ENCODE assay signal across 18 mouse cellular contexts in the genomic region with DNA sequence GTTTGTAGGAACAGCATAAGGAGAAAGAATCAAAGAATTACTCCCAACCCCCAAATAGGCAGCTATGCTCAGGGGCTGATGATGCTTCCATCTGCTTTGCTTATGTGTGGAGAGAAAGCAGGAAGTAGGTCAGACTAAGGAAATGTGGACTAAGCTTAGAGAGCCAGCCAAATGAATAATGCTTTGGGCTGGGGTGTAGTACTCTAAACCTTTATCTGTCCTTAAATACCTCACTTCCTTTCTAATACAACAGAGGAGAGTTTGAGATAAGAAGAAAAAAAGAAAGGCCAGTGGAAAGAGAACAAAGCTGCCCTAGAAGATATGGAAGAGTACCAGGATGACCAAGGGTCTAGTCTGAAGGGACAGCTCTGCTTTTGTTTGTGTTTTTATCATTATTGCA.
DNase-seq lines count a peak whose midpoint lies in the region; ATAC-seq and TF ChIP-seq lines count a peak whose summit lies in the region.
"Had no signal": no experiment of that assay in that cellular context is flagged by ENCODE, and none has a peak within 500 bp of the region (broad histone marks: within the 10 kb centered on the region; RNA-seq: fewer than 3 reads in every experiment).

No protein-coding gene starts in this region.

- no peaks in the 10 kb centered on the region for H3K4me1 ChIP-seq in lung, postnatal 0 days (ENCODE audit: insufficient read depth, low read depth, low read length)
- H3K4me1 ChIP-seq in heart, embryonic 16.5 days (ENCODE audit: control insufficient read depth, insufficient read depth, low read length): peaks cover 2% of the 10 kb centered on the region; the same call in 1 of the 2 replicates
- H3K4me1 ChIP-seq in megakaryocyte, embryonic 14.5 days: peaks cover 47% of the 10 kb centered on the region
- H3K4me1 ChIP-seq: forebrain, embryonic 13.5 days; hindbrain, embryonic 12.5 days; intestine, embryonic 15.5 days; neural tube, embryonic 12.5 days had no signal

- H3K27me3 ChIP-seq in lung, postnatal 0 days (replicated peaks; ENCODE audit: insufficient read depth, low read length): no peaks in the 10 kb centered on the region
- H3K27me3 ChIP-seq in heart, embryonic 16.5 days (ENCODE audit: control insufficient read depth, insufficient read depth, low read length): no peaks in the 10 kb centered on the region
- H3K27me3 ChIP-seq in megakaryocyte, embryonic 14.5 days (replicated peaks): no peaks in the 10 kb centered on the region
- H3K27me3 ChIP-seq: forebrain, embryonic 13.5 days; hindbrain, embryonic 12.5 days; intestine, embryonic 15.5 days; neural tube, embryonic 12.5 days had no signal

- no peak overlapping the region for H3K27ac ChIP-seq in lung, postnatal 0 days (ENCODE audit: low read length)
- peak overlapping the region; percentile 43 for H3K27ac ChIP-seq in heart, embryonic 16.5 days (ENCODE audit: low read length)
- H3K27ac ChIP-seq: forebrain, embryonic 13.5 days; hindbrain, embryonic 12.5 days; intestine, embryonic 15.5 days; neural tube, embryonic 12.5 days had no signal

- no peak overlapping the region for H3K4me3 ChIP-seq in lung, postnatal 0 days (ENCODE audit: low read depth, low read length)
- H3K4me3 ChIP-seq in heart, embryonic 16.5 days (ENCODE audit: low read length): no peak overlapping the region
- peak overlapping the region; percentile 50 for H3K4me3 ChIP-seq in megakaryocyte, embryonic 14.5 days (replicated peaks)
- H3K4me3 ChIP-seq: forebrain, embryonic 13.5 days; hindbrain, embryonic 12.5 days; intestine, embryonic 15.5 days; neural tube, embryonic 12.5 days had no signal

- TF ChIP-seq CTCF in lung, postnatal 0 days (IDR thresholded peaks at IDR 0.05): no peak

- peak; percentile 88 for ATAC-seq in frontal cortex, adult (ENCODE audit: low TSS enrichment)
- ATAC-seq in lung, postnatal 0 days: peak; percentile 66
- peak; percentile 67; the same call in 1 of the 2 replicates for ATAC-seq in heart, embryonic 16.5 days (replicated peaks; ENCODE audit: extremely low read depth, insufficient read depth, low FRiP score)
- ATAC-seq: forebrain, embryonic 13.5 days; intestine, embryonic 15.5 days had no signal

- TF ChIP-seq EP300 in lung, postnatal 0 days (IDR thresholded peaks at IDR 0.05): peak; percentile 46

- no peaks in the 10 kb centered on the region for H3K36me3 ChIP-seq in lung, postnatal 0 days (ENCODE audit: insufficient read depth, low read length)
- H3K36me3 ChIP-seq in heart, embryonic 16.5 days (ENCODE audit: control insufficient read depth, insufficient read depth): peaks cover 3% of the 10 kb centered on the region; the same call in 1 of the 2 replicates
- peaks cover 28% of the 10 kb centered on the region for H3K36me3 ChIP-seq in megakaryocyte, embryonic 14.5 days (replicated peaks; ENCODE audit: low read length)
- H3K36me3 ChIP-seq: intestine, embryonic 15.5 days had no signal

- H3K4me2 ChIP-seq in lung, postnatal 0 days (replicated peaks; ENCODE audit: low read depth, low read length): no peak overlapping the region
- no peak overlapping the region for H3K4me2 ChIP-seq in heart, embryonic 16.5 days (ENCODE audit: low read depth, low read length)
- H3K4me2 ChIP-seq: forebrain, embryonic 13.5 days; hindbrain, embryonic 12.5 days; intestine, embryonic 15.5 days; neural tube, embryonic 12.5 days had no signal

- no peak for DNase-seq in frontal cortex, postnatal 14 days (ENCODE audit: low spot score in 2 of 2)
- DNase-seq in lung, postnatal 0 days (ENCODE audit: low spot score): peak; percentile 29
- DNase-seq in lung, postnatal 4 days: no peak
- DNase-seq in urinary bladder, postnatal 4 days (ENCODE audit: low spot score in 2 of 2): no peak
- no peak for DNase-seq in adrenal gland, adult 18-20 months (ENCODE audit: low spot score in 2 of 2)
- DNase-seq: adrenal gland, postnatal 10 days; cerebellum, adult 11 months; gastrocnemius, postnatal 10 days; kidney, postnatal 10 days; layer of hippocampus, postnatal 36 days; lung, postnatal 36 days had no signal

- no peaks in the 10 kb centered on the region for H3K9me3 ChIP-seq in lung, postnatal 0 days (ENCODE audit: low read length)
- no peaks in the 10 kb centered on the region for H3K9me3 ChIP-seq in heart, embryonic 16.5 days (replicated peaks; ENCODE audit: control insufficient read depth, low read length)
- H3K9me3 ChIP-seq in megakaryocyte, embryonic 14.5 days: no peaks in the 10 kb centered on the region
- H3K9me3 ChIP-seq: forebrain, embryonic 13.5 days; hindbrain, embryonic 12.5 days; intestine, embryonic 15.5 days; neural tube, embryonic 12.5 days had no signal

- no peak overlapping the region for H3K9ac ChIP-seq in lung, postnatal 0 days (replicated peaks; ENCODE audit: low read depth)
- H3K9ac ChIP-seq in heart, embryonic 16.5 days (ENCODE audit: low read length): no peak overlapping the region
- H3K9ac ChIP-seq: forebrain, embryonic 13.5 days; hindbrain, embryonic 12.5 days; intestine, embryonic 15.5 days; neural tube, embryonic 12.5 days had no signal
